Mouse (Mus musculus) limb, embryonic 14.5 days (tissue): Measurements from ENCODE around the gene Itga3. TPM values are rescaled to one million over a fixed set of nuclear protein-coding genes. Genes with fewer than 3 reads are reported as not detected.

Experiments used
- ATAC-seq: fragments of 200-750 bp; cut with Nextera tagmentation; 2 replicates; pipeline ENCODE4 v1.8.0; 2017; ENCODE audit warnings: low read depth, moderate number of reproducible peaks, moderate TSS enrichment; ENCODE audit not compliant: low FRiP score
- DNase-seq: peaks from one replicate; pipeline ENCODE4 v3.0.0-alpha.2; 2015; ENCODE audit warnings: low spot score
- H3K27ac ChIP-seq: fragments of 300-500 bp; sonication (generic); replicated peaks from 2 replicates; pipeline ENCODE4 v1.5.1; 2014; ENCODE audit warnings: low read depth, mild to moderate bottlenecking, low read length, moderate library complexity, mixed read lengths
- H3K27me3 ChIP-seq: fragments of 300-500 bp; sonication (generic); 2 replicates; pipeline ENCODE4 v1.6.1; 2014; ENCODE audit warnings: low read length, mixed read lengths; ENCODE audit not compliant: control insufficient read depth, insufficient read depth
- H3K36me3 ChIP-seq: fragments of 300-500 bp; sonication (generic); 2 replicates; pipeline ENCODE4 v1.6.1; 2014; ENCODE audit warnings: mild to moderate bottlenecking, low read length, moderate library complexity, mixed read lengths; ENCODE audit not compliant: control insufficient read depth, insufficient read depth
- H3K4me1 ChIP-seq: fragments of 300-500 bp; sonication (generic); 2 replicates; pipeline ENCODE4 v1.6.1; 2014; ENCODE audit warnings: antibody characterized with exemption, low read length, mixed read lengths; ENCODE audit not compliant: control insufficient read depth, insufficient read depth
- H3K4me2 ChIP-seq: fragments of 300-500 bp; sonication (generic); replicated peaks from 2 replicates; pipeline ENCODE4 v1.6.1; 2014; ENCODE audit warnings: low read depth, mild to moderate bottlenecking, low read length, moderate library complexity; ENCODE audit not compliant: severe bottlenecking
- H3K4me3 ChIP-seq: fragments of 300-500 bp; sonication (generic); replicated peaks from 2 replicates; pipeline ENCODE4 v1.5.1; 2014; ENCODE audit warnings: low read length
- H3K9ac ChIP-seq: fragments of 300-500 bp; sonication (generic); 2 replicates; pipeline ENCODE4 v1.6.1; 2014; ENCODE audit warnings: mild to moderate bottlenecking, low read depth, low read length, moderate library complexity; ENCODE audit not compliant: severe bottlenecking
- H3K9me3 ChIP-seq: fragments of 300-500 bp; sonication (generic); 2 replicates; pipeline ENCODE4 v1.6.1; 2016; ENCODE audit warnings: low read length; ENCODE audit not compliant: control insufficient read depth
- POLR2A ChIP-seq: fragments of 200-500 bp; IDR thresholded peaks from 2 replicates; pipeline ENCODE4 v1.8.0; 2012; ENCODE audit warnings: inconsistent platforms, mild to moderate bottlenecking, moderate library complexity, borderline replicate concordance; ENCODE audit not compliant: insufficient read depth, insufficient read length; ENCODE audit errors: extremely low read depth
- WGBS: fragments of 180-500 bp; shearing (Covaris S2); extraction: QIAGEN DNeasy Blood & Tissue Kit; methylation state at CpG from one replicate; pipeline ENCODE4 v1.1.7; 2014; 5-methylcytosine and 5-hydroxymethylcytosine counted together
- polyA plus RNA-seq, 2 experiments: library from polyadenylated mRNA; depleted of rRNA in 1 of 2; stranded (reverse) in 1 of 2; unstranded in 1 of 2; fragments of >200 nt; fragmentation: Nextera tagmentation in 1 of 2; extraction: Ambion mirVana in 1 of 2; gene quantifications; 2 replicates each; pipeline versions ENCODE4 v1.2.1 to v1.2.3; 2012 to 2014

Gene Itga3
- polyA plus RNA-seq (2012; rRNA removed) (12.7 and 14.3 TPM in 2 replicates), polyA plus RNA-seq (2014; fragmentation: Nextera tagmentation; extraction: Ambion mirVana) (8.6 and 10.0 TPM in 2 replicates)

DNA sequence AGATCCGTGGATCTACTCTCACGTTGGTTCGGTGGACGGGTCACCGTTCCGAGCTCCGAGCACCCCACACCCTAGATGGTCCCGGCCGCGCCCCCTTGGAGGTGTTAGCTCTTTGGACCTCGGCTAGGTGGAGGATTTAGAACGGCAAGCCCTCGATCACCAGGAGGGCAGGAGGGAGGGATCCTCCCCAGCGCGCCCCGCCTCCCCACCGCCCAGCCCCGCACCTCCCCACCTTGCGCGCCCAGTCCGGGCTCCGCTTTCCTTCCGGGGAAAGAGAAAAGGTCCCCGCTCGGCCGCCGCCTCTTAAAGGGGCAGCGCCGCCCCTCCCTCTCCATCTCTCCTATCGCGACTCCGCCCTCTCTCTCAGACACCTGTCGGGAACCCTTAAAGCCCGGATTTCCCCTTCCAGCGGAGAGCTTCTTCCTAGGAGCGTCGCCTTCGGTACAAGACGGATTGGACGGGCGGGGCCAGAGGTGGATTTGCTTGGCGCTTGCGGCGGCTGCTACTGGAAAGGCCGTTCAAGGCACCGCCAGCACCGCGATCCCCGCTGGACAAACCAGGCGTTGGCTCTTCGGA is at the start of gene Itga3:
TSS of gene Itga3 (minus strand) at position 266 of the 576 bp plus-strand sequence.
- peak within 1 kb of the TSS; percentile 57 for H3K9ac ChIP-seq
- H3K4me3 ChIP-seq: peak within 1 kb of the TSS; percentile 56
- ATAC-seq: peak; percentile 69
- 0% methylated on average over 39 of the region's 51 CpGs for WGBS
- no peaks in the 10 kb centered on the region for H3K36me3 ChIP-seq
- no peak within 1 kb of the TSS for H3K27ac ChIP-seq
- H3K9me3 ChIP-seq: no peaks in the 10 kb centered on the region
- peak; percentile 53 for DNase-seq
- H3K4me2 ChIP-seq: peak within 1 kb of the TSS; percentile 98
- TF ChIP-seq POLR2A: no peak
- H3K27me3 ChIP-seq: peaks cover 44% of the 10 kb centered on the region
- H3K4me1 ChIP-seq: peaks cover 10% of the 10 kb centered on the region

GRCm38 (mm10) chr11:95125366-95125948 is 48.9 kb upstream of the Itga3 start:
- Histone ChIP-seq H3K4me1 (peaks cover 13% of the 10 kb centered on the region), H3K4me3 (no peak overlapping the region), H3K9ac (no peak overlapping the region), H3K36me3 (no peaks in the 10 kb centered on the region), H3K4me2 (no peak overlapping the region), H3K27me3 (peaks cover 37% of the 10 kb centered on the region), H3K9me3 (no peaks in the 10 kb centered on the region), H3K27ac (no peak overlapping the region)
- 16% methylated on average over 7 of the region's 7 CpGs for WGBS
- ATAC-seq (peak; percentile 70), DNase-seq (no peak)
- TF ChIP-seq POLR2A: no peak

DNA sequence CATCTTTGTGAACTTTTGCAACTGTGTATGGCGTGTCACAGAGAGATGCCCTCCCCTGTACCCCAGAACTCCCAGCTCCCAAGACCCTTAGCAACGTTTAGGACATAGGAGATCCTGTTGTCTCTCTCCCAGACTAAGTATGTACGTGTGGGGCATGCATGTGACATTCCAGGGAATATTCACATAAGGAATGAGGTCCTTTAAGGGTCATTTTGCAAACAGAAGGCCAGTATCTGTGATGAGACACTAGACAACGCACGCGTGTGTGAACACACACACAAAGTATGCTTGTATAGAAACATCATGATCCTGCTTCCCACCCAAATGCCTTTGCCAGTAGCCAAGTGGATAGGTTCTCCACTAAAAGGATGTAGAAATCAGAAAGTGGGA is 45.5 kb upstream of the Itga3 start:
- ATAC-seq (no peak), DNase-seq (no peak)
- Histone ChIP-seq H3K9me3 (no peaks in the 10 kb centered on the region), H3K4me3 (peak overlapping the region; percentile 43), H3K36me3 (no peaks in the 10 kb centered on the region), H3K9ac (no peak overlapping the region), H3K4me1 (peaks cover 19% of the 10 kb centered on the region), H3K27ac (no peak overlapping the region), H3K27me3 (peaks cover 55% of the 10 kb centered on the region), H3K4me2 (peak overlapping the region; percentile 77)
- TF ChIP-seq POLR2A: no peak
- WGBS: 45% methylated on average over 6 of the region's 6 CpGs

DNA sequence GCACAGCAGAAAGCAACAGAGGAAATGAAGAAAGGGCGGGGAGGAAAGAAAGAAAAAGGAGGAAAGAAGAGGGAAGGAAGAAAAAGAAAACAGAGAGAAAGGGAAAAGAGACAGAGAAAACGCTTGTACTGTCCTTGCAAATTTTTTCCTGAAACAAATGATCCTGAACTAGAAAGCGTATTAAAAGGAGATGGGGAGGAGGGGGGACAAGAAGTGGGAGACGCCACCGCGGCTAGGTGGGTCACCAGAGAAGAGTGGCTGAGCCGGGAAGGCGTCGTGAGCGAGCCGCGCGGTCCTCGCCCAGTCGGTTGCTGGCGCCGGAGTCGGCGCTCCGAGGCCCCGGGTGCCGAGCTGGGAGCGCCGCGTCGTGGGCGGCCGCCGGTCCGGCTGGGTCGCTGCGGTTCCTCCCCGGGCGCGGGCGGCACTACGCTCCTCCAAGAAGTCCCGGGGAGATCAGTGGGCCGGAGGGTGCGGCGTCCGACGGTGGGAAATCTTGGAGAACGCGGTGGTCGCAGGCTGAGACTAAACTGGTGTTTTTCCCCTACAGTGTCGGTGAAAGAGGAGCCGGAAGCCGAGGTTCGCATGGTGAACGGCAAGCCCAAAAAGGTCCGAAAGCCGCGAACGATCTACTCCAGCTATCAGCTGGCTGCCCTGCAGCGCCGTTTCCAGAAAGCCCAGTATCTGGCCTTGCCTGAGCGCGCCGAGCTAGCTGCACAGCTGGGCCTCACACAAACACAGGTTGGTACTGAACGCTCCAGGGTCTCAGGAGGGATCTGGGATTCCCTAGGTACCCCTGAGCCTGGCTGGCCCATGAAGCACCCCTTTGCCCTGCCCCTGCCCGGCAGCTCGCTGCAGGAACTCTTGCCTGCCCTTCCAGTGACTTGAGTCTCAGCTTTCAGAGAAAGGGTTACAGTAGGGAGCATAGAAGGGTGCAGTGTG is 44.8 kb upstream of the Itga3 start:
- no peak for TF ChIP-seq POLR2A
- DNase-seq: no peak
- H3K9ac ChIP-seq: peak overlapping the region; percentile 44

GRCm38 (mm10) chr11:95120633-95121020 is 44.0 kb upstream of the Itga3 start:
- Histone ChIP-seq H3K4me1 (peaks cover 11% of the 10 kb centered on the region; the same call in 1 of the 2 replicates), H3K27me3 (peaks cover 55% of the 10 kb centered on the region), H3K4me3 (peak overlapping the region; percentile 43), H3K36me3 (no peaks in the 10 kb centered on the region), H3K9me3 (no peaks in the 10 kb centered on the region), H3K4me2 (peak overlapping the region; percentile 77), H3K27ac (no peak overlapping the region), H3K9ac (peak overlapping the region; percentile 44; the same call in 1 of the 2 replicates)
- WGBS: 3% methylated on average over 21 of the region's 21 CpGs
- ATAC-seq: no peak
- TF ChIP-seq POLR2A: no peak
- DNase-seq: no peak

More for the DNA sequence above, 44.8 kb upstream of the Itga3 start:
- Histone ChIP-seq H3K4me1 (peaks cover 13% of the 10 kb centered on the region), H3K36me3 (no peaks in the 10 kb centered on the region), H3K4me3 (peak overlapping the region; percentile 43), H3K9me3 (no peaks in the 10 kb centered on the region), H3K27me3 (peaks cover 55% of the 10 kb centered on the region), H3K27ac (no peak overlapping the region), H3K4me2 (peak overlapping the region; percentile 77)
- no peak for ATAC-seq
- WGBS: 4% methylated on average over 43 of the region's 63 CpGs
